Mouse (Mus musculus): ENCODE data around the gene Bak1.

DNA sequence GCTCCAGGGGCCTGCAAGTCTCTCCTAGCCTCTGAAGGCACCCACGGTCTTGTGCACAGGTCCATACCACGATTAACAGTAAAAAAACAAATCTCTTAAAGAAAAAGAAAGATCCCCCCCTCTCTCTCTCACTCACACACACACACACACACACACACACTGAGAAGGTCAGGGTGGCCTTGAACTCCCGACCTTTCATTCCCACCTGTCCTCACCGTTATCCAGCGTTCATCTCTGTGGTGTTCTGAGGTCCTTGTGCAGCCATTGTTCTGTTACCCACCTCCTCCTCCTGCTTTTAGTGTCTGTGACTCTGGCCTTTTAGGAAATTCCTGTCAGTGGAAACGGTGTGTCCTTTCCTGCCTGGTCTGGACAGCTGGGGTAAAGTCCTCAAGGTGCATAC lies 49.7 kb upstream of the Bak1 start:
- TF ChIP-seq POLR2A (IDR thresholded peaks at IDR 0.05; ENCODE audit: borderline replicate concordance, control insufficient read depth, low read depth, low read length) (no peak), CTCF (IDR thresholded peaks at IDR 0.05; ENCODE audit: control insufficient read depth, insufficient read depth, low read length) (no peak)
